Mouse (Mus musculus): ENCODE data around the gene Olfr680-ps1. TPM values are rescaled to one million over a fixed set of nuclear protein-coding genes. Genes with fewer than 3 reads are reported as not detected.

Gene Olfr680-ps1
- polyA plus RNA-seq (2012; ENCODE audit: low replicate concordance), result not detected in 2 replicates

DNA sequence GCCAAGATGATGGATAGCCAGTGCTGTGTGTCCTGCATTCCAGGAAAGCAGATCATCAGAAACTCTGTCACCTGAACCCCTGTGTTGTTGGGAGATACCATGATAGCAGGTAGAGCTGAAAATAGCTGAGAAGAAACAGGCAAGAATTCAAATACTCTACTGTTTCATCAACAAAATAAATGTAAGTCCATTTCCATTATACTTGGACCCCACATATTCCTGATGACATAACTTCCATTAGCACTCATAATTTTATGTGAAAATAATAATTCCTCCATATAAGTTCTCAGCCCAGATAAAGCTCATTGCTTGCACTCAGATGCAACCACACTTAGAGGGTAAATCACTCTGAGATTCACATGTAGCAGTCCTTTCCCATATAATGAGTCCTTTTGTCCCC lies at the start of gene Olfr680-ps1:
Olfr680-ps1 (minus strand) TSS at position 101 of the 400 bp plus-strand sequence.

GRCm38 (mm10) chr7:105116536-105116935 lies 23.9 kb upstream of the Olfr680-ps1 start, which contains the start of gene Olfr681:
Gene Olfr681 (plus strand): TSS chr7:105116836.

GRCm38 (mm10) chr7:105080905-105081304 lies 11.7 kb downstream of the Olfr680-ps1 start, which contains the start of gene Olfr679:
Gene Olfr679 (plus strand): TSS chr7:105081205.

DNA sequence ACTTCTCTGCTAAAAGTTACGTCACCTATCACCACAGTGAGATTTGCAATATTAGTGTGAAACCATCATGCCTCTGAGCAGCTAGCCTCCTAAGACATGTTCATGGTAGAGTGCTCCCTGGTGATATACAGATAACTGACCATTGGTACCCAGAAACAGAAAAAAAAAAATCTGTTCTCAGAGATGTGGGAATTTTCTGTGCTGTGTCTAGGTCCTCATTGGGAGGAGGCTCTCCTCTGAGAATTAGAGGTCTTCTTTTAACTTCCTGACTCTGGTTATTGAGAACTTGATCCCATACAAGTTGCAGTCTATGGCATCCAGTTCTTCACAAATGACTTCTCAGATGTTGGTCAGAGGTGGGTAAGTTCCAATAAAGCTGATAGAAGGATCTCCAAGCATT lies 28.4 kb downstream of the Olfr680-ps1 start, which contains the start of gene Olfr678:
Olfr678 (plus strand) TSS at position 301 of the 400 bp plus-strand sequence.

Other genes starting within 250 kb of the Olfr680-ps1 start
- not detected in 2 replicates for gene Usp17la, start 235.8 kb downstream of the Olfr680-ps1 start, polyA plus RNA-seq (2012; ENCODE audit: low replicate concordance)
- gene Olfr665, start 214.8 kb downstream of the Olfr680-ps1 start, polyA plus RNA-seq (2012; ENCODE audit: low replicate concordance), result not detected in 2 replicates
- gene Olfr666, start 196.9 kb downstream of the Olfr680-ps1 start, polyA plus RNA-seq (2012; ENCODE audit: low replicate concordance), result not detected in 2 replicates
- gene Olfr667, start 171.3 kb downstream of the Olfr680-ps1 start, polyA plus RNA-seq (2012; ENCODE audit: low replicate concordance), result 0.19 TPM in 1 of 2 replicates, not detected in the other
- gene Olfr668, start 164.8 kb downstream of the Olfr680-ps1 start, polyA plus RNA-seq (2012; ENCODE audit: low replicate concordance), result not detected in 2 replicates
- gene Olfr669, start 158.6 kb downstream of the Olfr680-ps1 start, polyA plus RNA-seq (2012; ENCODE audit: low replicate concordance), result not detected in 2 replicates
- gene Olfr670, start 130.2 kb downstream of the Olfr680-ps1 start, polyA plus RNA-seq (2012; ENCODE audit: low replicate concordance), result not detected in 2 replicates
- gene Olfr671, start 113.7 kb downstream of the Olfr680-ps1 start, polyA plus RNA-seq (2012; ENCODE audit: low replicate concordance), result 0.12 TPM in 1 of 2 replicates, not detected in the other
- gene Olfr672, start 90.8 kb downstream of the Olfr680-ps1 start, polyA plus RNA-seq (2012; ENCODE audit: low replicate concordance), result not detected in 2 replicates
- gene Olfr675, start 64.4 kb downstream of the Olfr680-ps1 start, polyA plus RNA-seq (2012; ENCODE audit: low replicate concordance), result not detected in 2 replicates
- not detected in 2 replicates for gene Olfr676, start 60.1 kb downstream of the Olfr680-ps1 start, polyA plus RNA-seq (2012; ENCODE audit: low replicate concordance)
- gene Olfr677, start 41.4 kb downstream of the Olfr680-ps1 start, polyA plus RNA-seq (2012; ENCODE audit: low replicate concordance), result not detected in 2 replicates
- not detected in 2 replicates for gene Olfr678, start 28.3 kb downstream of the Olfr680-ps1 start, polyA plus RNA-seq (2012; ENCODE audit: low replicate concordance)
- gene Olfr679, start 11.6 kb downstream of the Olfr680-ps1 start, polyA plus RNA-seq (2012; ENCODE audit: low replicate concordance), result not detected in 2 replicates
- not detected in 2 replicates for gene Olfr681, start 24.0 kb upstream of the Olfr680-ps1 start, polyA plus RNA-seq (2012; ENCODE audit: low replicate concordance)
- 0.26 TPM in 1 of 2 replicates, not detected in the other for gene Olfr683, start 54.2 kb upstream of the Olfr680-ps1 start, polyA plus RNA-seq (2012; ENCODE audit: low replicate concordance)
- gene Olfr684, start 70.8 kb upstream of the Olfr680-ps1 start, polyA plus RNA-seq (2012; ENCODE audit: low replicate concordance), result not detected in 2 replicates
- gene Olfr685, start 93.2 kb upstream of the Olfr680-ps1 start, polyA plus RNA-seq (2012; ENCODE audit: low replicate concordance), result not detected in 2 replicates
- gene Olfr686, start 114.7 kb upstream of the Olfr680-ps1 start, polyA plus RNA-seq (2012; ENCODE audit: low replicate concordance), result not detected in 2 replicates
- gene Olfr688, start 195.3 kb upstream of the Olfr680-ps1 start, polyA plus RNA-seq (2012; ENCODE audit: low replicate concordance), result not detected in 2 replicates
- 0.03 TPM in 1 of 2 replicates, not detected in the other for gene Olfr689, start 218.3 kb upstream of the Olfr680-ps1 start, polyA plus RNA-seq (2012; ENCODE audit: low replicate concordance)
- gene Olfr690, start 241.3 kb upstream of the Olfr680-ps1 start, polyA plus RNA-seq (2012; ENCODE audit: low replicate concordance), result not detected in 2 replicates
- gene Olfr691, start 249.5 kb upstream of the Olfr680-ps1 start, polyA plus RNA-seq (2012; ENCODE audit: low replicate concordance), result not detected in 2 replicates